Mouse (Mus musculus) embryonic facial prominence, embryonic 10.5 days (tissue): ENCODE measurements at regions not wholly inside any gene's neighbourhood (a gene's known extent, or its start where the extent isn't known, plus 50 kb on each side); places are given as distances from the start of the nearest gene placed in this dataset.

ENCODE experiments used
- DNase-seq: peaks from one replicate; pipeline ENCODE4 v3.0.0-alpha.2; 2017; ENCODE audit warnings: low spot score
- H3K27ac ChIP-seq: fragments of 300-500 bp; sonication (generic); replicated peaks from 2 replicates; pipeline ENCODE4 v1.5.1; 2016; ENCODE audit warnings: mild to moderate bottlenecking
- H3K27me3 ChIP-seq: fragments of 300-500 bp; sonication (generic); replicated peaks from 2 replicates; pipeline ENCODE4 v1.6.1; 2016; ENCODE audit warnings: low read depth, mild to moderate bottlenecking; ENCODE audit not compliant: poor library complexity, severe bottlenecking
- H3K36me3 ChIP-seq: fragments of 300-500 bp; sonication (generic); replicated peaks from 2 replicates; pipeline ENCODE4 v1.6.1; 2016; ENCODE audit warnings: mild to moderate bottlenecking, moderate library complexity
- H3K4me1 ChIP-seq: fragments of 300-500 bp; sonication (generic); 2 replicates; pipeline ENCODE4 v1.6.1; 2016
- H3K4me3 ChIP-seq: fragments of 300-500 bp; sonication (generic); 2 replicates; pipeline ENCODE4 v1.5.1; 2016; ENCODE audit warnings: mild to moderate bottlenecking, moderate library complexity
- H3K9me3 ChIP-seq: fragments of 300-500 bp; sonication (generic); 2 replicates; pipeline ENCODE4 v1.6.1; 2016; ENCODE audit warnings: mild to moderate bottlenecking
- WGBS: fragments of 180-500 bp; shearing (Covaris S2); methylation state at CpG from one replicate; pipeline ENCODE4 v1.1.7; 2016; 5-methylcytosine and 5-hydroxymethylcytosine counted together

GRCm38 (mm10) chr8:8498753-8499152, 162.3 kb downstream of the Efnb2 start:
- H3K27me3 ChIP-seq = peaks cover 13% of the 10 kb centered on the region; the same call in 1 of the 2 replicates
- no peaks in the 10 kb centered on the region for H3K36me3 ChIP-seq
- no peaks in the 10 kb centered on the region; the same call in 1 of the 2 replicates for H3K9me3 ChIP-seq
- H3K27ac ChIP-seq = no peak overlapping the region
- H3K4me1 ChIP-seq = peaks cover 11% of the 10 kb centered on the region; the same call in 1 of the 2 replicates
- WGBS = 59% methylated on average over 5 of the region's 5 CpGs
- no peak overlapping the region for H3K4me3 ChIP-seq
- DNase-seq = no peak

- no peaks in the 10 kb centered on the region; the same call in 1 of the 2 replicates for H3K9me3 ChIP-seq
- peaks cover 16% of the 10 kb centered on the region for H3K4me1 ChIP-seq
- WGBS = 79% methylated on average over 7 of the region's 7 CpGs
- no peak overlapping the region for H3K4me3 ChIP-seq
- H3K27me3 ChIP-seq = peaks cover 35% of the 10 kb centered on the region
- no peak overlapping the region for H3K27ac ChIP-seq
- no peaks in the 10 kb centered on the region for H3K36me3 ChIP-seq
- no peak for DNase-seq
These were observed 165.6 kb downstream of the Efnb2 start for GRCm38 (mm10) chr8:8495472-8495871.

- WGBS = 91% methylated on average over 10 of the region's 10 CpGs
- DNase-seq = no peak
- H3K4me1 ChIP-seq = peaks cover 26% of the 10 kb centered on the region
These were observed 166.8 kb downstream of the Efnb2 start for GRCm38 (mm10) chr8:8494281-8494680.

GRCm38 (mm10) chr8:8491908-8492307, 169.1 kb downstream of the Efnb2 start:
- DNase-seq = no peak
- Histone ChIP-seq H3K4me3 (no peak overlapping the region), H3K9me3 (no peaks in the 10 kb centered on the region; the same call in 1 of the 2 replicates), H3K4me1 (peaks cover 39% of the 10 kb centered on the region), H3K27ac (no peak overlapping the region), H3K27me3 (peaks cover 56% of the 10 kb centered on the region), H3K36me3 (no peaks in the 10 kb centered on the region)
- WGBS = 93% methylated on average over 2 of the region's 2 CpGs

More at GRCm38 (mm10) chr8:8494281-8494680, 166.8 kb downstream of the Efnb2 start:
- Histone ChIP-seq H3K36me3 (no peaks in the 10 kb centered on the region), H3K9me3 (no peaks in the 10 kb centered on the region; the same call in 1 of the 2 replicates), H3K27ac (no peak overlapping the region), H3K27me3 (peaks cover 47% of the 10 kb centered on the region), H3K4me3 (no peak overlapping the region)

- DNase-seq = peak; percentile 29
- 4% methylated on average over 9 of the region's 9 CpGs for WGBS
- H3K4me1 ChIP-seq = peaks cover 47% of the 10 kb centered on the region
- no peaks in the 10 kb centered on the region for H3K36me3 ChIP-seq
- no peaks in the 10 kb centered on the region; the same call in 1 of the 2 replicates for H3K9me3 ChIP-seq
- peaks cover 64% of the 10 kb centered on the region for H3K27me3 ChIP-seq
- H3K27ac ChIP-seq = peak overlapping the region; percentile 81; the same call in 1 of the 2 replicates
- H3K4me3 ChIP-seq = peak overlapping the region; percentile 44
These were observed 171.3 kb downstream of the Efnb2 start for GRCm38 (mm10) chr8:8489784-8490183.

- peak; percentile 51 for DNase-seq
- H3K9me3 ChIP-seq = no peaks in the 10 kb centered on the region
- H3K27me3 ChIP-seq = peaks cover 60% of the 10 kb centered on the region
- H3K36me3 ChIP-seq = no peaks in the 10 kb centered on the region
- peak overlapping the region; percentile 44 for H3K4me3 ChIP-seq
- H3K4me1 ChIP-seq = peaks cover 54% of the 10 kb centered on the region
- WGBS = 3% methylated on average over 26 of the region's 26 CpGs
- peak overlapping the region; percentile 81 for H3K27ac ChIP-seq
These were observed 172.1 kb downstream of the Efnb2 start for GRCm38 (mm10) chr8:8488695-8489571.

GRCm38 (mm10) chr8:8488191-8488694, 172.8 kb downstream of the Efnb2 start:
- Histone ChIP-seq H3K36me3 (no peaks in the 10 kb centered on the region), H3K4me3 (peak overlapping the region; percentile 44), H3K27me3 (peaks cover 65% of the 10 kb centered on the region), H3K4me1 (peaks cover 59% of the 10 kb centered on the region), H3K27ac (peak overlapping the region; percentile 81), H3K9me3 (no peaks in the 10 kb centered on the region)
- no peak for DNase-seq
- whole genome bisulfite sequencing = 42% methylated on average over 9 of the region's 9 CpGs

GRCm38 (mm10) chr8:8487706-8488105, 173.3 kb downstream of the Efnb2 start:
- H3K36me3 ChIP-seq = no peaks in the 10 kb centered on the region
- peak overlapping the region; percentile 81; the same call in 1 of the 2 replicates for H3K27ac ChIP-seq
- DNase-seq = peak; percentile 46
- no peaks in the 10 kb centered on the region for H3K9me3 ChIP-seq
- 16% methylated on average over 5 of the region's 5 CpGs for WGBS
- peaks cover 64% of the 10 kb centered on the region for H3K4me1 ChIP-seq
- peaks cover 67% of the 10 kb centered on the region for H3K27me3 ChIP-seq
- no peak overlapping the region for H3K4me3 ChIP-seq

- WGBS = 85% methylated on average over 3 of the region's 3 CpGs
- Histone ChIP-seq H3K4me3 (no peak overlapping the region), H3K9me3 (no peaks in the 10 kb centered on the region), H3K36me3 (no peaks in the 10 kb centered on the region), H3K27me3 (peaks cover 69% of the 10 kb centered on the region), H3K27ac (no peak overlapping the region), H3K4me1 (peaks cover 69% of the 10 kb centered on the region)
- DNase-seq = no peak
These were observed 174.2 kb downstream of the Efnb2 start for GRCm38 (mm10) chr8:8486866-8487265.

- Histone ChIP-seq H3K27ac (no peak overlapping the region), H3K9me3 (no peaks in the 10 kb centered on the region), H3K4me3 (no peak overlapping the region), H3K27me3 (peaks cover 55% of the 10 kb centered on the region), H3K4me1 (peaks cover 63% of the 10 kb centered on the region), H3K36me3 (no peaks in the 10 kb centered on the region)
- DNase-seq = peak; percentile 34
- 49% methylated on average over 3 of the region's 3 CpGs for WGBS
These were observed 175.8 kb downstream of the Efnb2 start for GRCm38 (mm10) chr8:8485252-8485651.

GRCm38 (mm10) chr8:8484546-8484945, 176.5 kb downstream of the Efnb2 start:
- peak overlapping the region; percentile 54; the same call in 1 of the 2 replicates for H3K27ac ChIP-seq
- no peaks in the 10 kb centered on the region for H3K9me3 ChIP-seq
- no peaks in the 10 kb centered on the region for H3K36me3 ChIP-seq
- H3K4me3 ChIP-seq = no peak overlapping the region
- peaks cover 56% of the 10 kb centered on the region for H3K4me1 ChIP-seq
- peak; percentile 21 for DNase-seq
- H3K27me3 ChIP-seq = peaks cover 48% of the 10 kb centered on the region
- 10% methylated on average over 8 of the region's 8 CpGs for WGBS

GRCm38 (mm10) chr8:8482707-8483480, 178.1 kb downstream of the Efnb2 start:
- no peaks in the 10 kb centered on the region for H3K9me3 ChIP-seq
- H3K27me3 ChIP-seq = peaks cover 32% of the 10 kb centered on the region
- H3K27ac ChIP-seq = no peak overlapping the region; the same call in 1 of the 2 replicates
- H3K4me3 ChIP-seq = no peak overlapping the region
- H3K36me3 ChIP-seq = no peaks in the 10 kb centered on the region
- DNase-seq = no peak
- H3K4me1 ChIP-seq = peaks cover 39% of the 10 kb centered on the region
- WGBS = 56% methylated on average over 10 of the region's 10 CpGs
